Mouse (Mus musculus) forebrain, embryonic 13.5 days (tissue): ENCODE measurements at regions not wholly inside any gene's neighbourhood (a gene's known extent, or its start where the extent isn't known, plus 50 kb on each side); places are given as distances from the start of the nearest gene placed in this dataset.

Source experiments
- ATAC-seq: fragments of 200-750 bp; cut with Nextera tagmentation; 2 replicates; pipeline ENCODE4 v1.8.0; 2017
- H3K27ac ChIP-seq: fragments of 300-500 bp; sonication (generic); 2 replicates; pipeline ENCODE4 v1.5.1; 2015; ENCODE audit warnings: inconsistent platforms, mild to moderate bottlenecking, moderate library complexity
- H3K27me3 ChIP-seq: fragments of 300-500 bp; sonication (generic); 2 replicates; pipeline ENCODE4 v1.6.1; 2015; ENCODE audit warnings: mild to moderate bottlenecking, inconsistent platforms
- H3K36me3 ChIP-seq: fragments of 300-500 bp; sonication (generic); 2 replicates; pipeline ENCODE4 v1.6.1; 2015; ENCODE audit warnings: mild to moderate bottlenecking, inconsistent platforms; ENCODE audit not compliant: poor library complexity, severe bottlenecking
- H3K4me1 ChIP-seq: fragments of 300-500 bp; sonication (generic); 2 replicates; pipeline ENCODE4 v1.6.1; 2015; ENCODE audit warnings: inconsistent platforms
- H3K4me2 ChIP-seq: fragments of 300-500 bp; sonication (generic); 2 replicates; pipeline ENCODE4 v1.6.1; 2015; ENCODE audit warnings: inconsistent platforms, mild to moderate bottlenecking, moderate library complexity
- H3K4me3 ChIP-seq: fragments of 300-500 bp; sonication (generic); 2 replicates; pipeline ENCODE4 v1.5.1; 2015; ENCODE audit warnings: mild to moderate bottlenecking, inconsistent platforms
- H3K9ac ChIP-seq: fragments of 300-500 bp; sonication (generic); 2 replicates; pipeline ENCODE4 v1.6.1; 2015; ENCODE audit warnings: mild to moderate bottlenecking, inconsistent platforms
- H3K9me3 ChIP-seq: fragments of 300-500 bp; sonication (generic); replicated peaks from 2 replicates; pipeline ENCODE4 v1.6.1; 2016; ENCODE audit warnings: inconsistent platforms
- WGBS: fragments of 180-500 bp; shearing (Covaris S2); methylation state at CpG from one replicate; pipeline ENCODE4 v1.1.7; 2015; 5-methylcytosine and 5-hydroxymethylcytosine counted together

DNA sequence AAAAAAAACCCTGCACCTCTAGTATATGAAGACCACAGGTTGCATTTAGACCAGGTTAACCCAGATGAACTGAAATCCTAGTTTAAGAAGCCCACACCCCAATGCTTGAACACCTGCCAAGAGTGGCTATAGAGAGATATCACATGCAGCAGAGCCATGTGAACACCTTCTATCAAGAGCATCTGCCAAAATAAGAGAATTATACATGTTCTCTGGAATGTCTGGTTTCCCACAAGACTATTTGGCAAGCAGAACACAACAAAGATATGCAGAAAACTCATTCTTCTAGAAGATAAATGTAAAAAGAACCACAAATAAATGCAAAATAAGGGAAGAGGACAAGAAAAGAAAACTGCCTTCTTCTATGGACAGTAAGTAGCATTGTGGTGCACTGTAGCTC is 107.7 kb upstream of the Dab2 start:
- Histone ChIP-seq H3K36me3 (no peaks in the 10 kb centered on the region), H3K9ac (no peak overlapping the region), H3K27me3 (no peaks in the 10 kb centered on the region), H3K4me1 (no peaks in the 10 kb centered on the region), H3K9me3 (no peaks in the 10 kb centered on the region), H3K4me3 (no peak overlapping the region), H3K4me2 (no peak overlapping the region), H3K27ac (no peak overlapping the region)
- no peak for ATAC-seq

DNA sequence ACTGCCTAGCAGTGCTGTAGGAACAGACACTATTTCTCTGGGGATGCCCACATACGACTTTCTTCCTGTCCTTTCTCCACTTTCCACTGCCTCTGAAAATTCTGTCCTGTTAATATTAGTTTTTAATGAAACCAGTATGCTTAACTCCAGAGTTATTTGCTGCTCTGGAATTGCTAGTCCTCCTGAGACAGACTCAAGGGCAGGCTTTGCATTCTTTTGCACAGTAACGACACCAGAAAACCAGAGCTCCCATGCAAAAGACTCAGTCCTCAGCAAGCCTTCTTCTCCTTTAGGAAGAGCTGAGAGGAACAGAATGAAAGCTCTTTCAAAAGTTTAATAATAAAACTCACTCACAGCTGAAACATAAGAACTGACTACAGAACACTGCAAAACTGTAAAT is 92.3 kb upstream of the Dab2 start:
- Histone ChIP-seq H3K9ac (no peak overlapping the region), H3K4me1 (no peaks in the 10 kb centered on the region), H3K27me3 (no peaks in the 10 kb centered on the region), H3K4me2 (no peak overlapping the region), H3K36me3 (no peaks in the 10 kb centered on the region), H3K9me3 (no peaks in the 10 kb centered on the region), H3K4me3 (no peak overlapping the region), H3K27ac (no peak overlapping the region)
- ATAC-seq: no peak
- 84% methylated on average over 2 of the region's 2 CpGs for WGBS

DNA sequence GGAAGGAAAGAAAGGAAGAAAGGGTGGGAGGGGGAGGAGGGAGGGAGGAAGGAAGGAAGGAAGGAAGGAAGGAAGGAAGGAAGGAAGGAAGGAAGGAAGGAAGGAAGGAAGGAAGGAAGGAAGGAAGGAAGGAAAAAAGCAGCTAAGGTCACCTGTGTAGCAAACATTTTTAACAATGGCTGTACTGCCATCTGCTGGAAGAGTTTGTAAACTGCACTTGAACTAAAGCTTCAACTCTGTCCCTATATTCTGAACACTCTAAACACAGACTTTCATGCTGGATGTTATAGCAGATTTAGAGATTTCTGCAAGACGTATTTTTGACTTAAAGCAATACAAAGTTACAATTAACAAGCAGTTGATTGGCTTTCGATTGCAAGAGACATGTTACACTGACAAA is 90.3 kb upstream of the Dab2 start:
- WGBS: 13% methylated on average over 2 of the region's 2 CpGs
- no peak overlapping the region for H3K4me2 ChIP-seq
- H3K9ac ChIP-seq: no peak overlapping the region
- peak; percentile 77 for ATAC-seq
- H3K4me1 ChIP-seq: no peaks in the 10 kb centered on the region
- H3K27ac ChIP-seq: no peak overlapping the region
- H3K36me3 ChIP-seq: no peaks in the 10 kb centered on the region
- H3K9me3 ChIP-seq: no peaks in the 10 kb centered on the region
- no peak overlapping the region for H3K4me3 ChIP-seq
- no peaks in the 10 kb centered on the region for H3K27me3 ChIP-seq

DNA sequence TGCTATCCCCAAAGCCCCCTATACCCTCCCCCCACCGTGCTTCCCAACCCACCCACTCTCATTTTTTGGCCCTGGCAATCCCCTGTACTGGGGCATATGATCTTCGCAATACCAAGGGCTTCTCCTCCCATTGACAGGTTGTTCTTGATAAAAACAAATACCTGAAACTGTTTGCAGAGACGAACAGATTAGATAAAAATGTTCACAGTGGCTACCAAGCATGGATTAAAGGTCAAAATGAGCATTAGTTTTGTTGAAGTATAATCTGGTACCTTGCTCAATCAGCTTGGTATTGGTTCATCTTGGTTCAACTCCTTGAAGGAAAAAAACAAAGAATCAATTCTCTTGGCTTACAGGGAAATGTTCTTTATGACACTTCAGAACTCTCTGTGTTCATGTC is 81.5 kb upstream of the Dab2 start:
- Histone ChIP-seq H3K4me2 (no peak overlapping the region), H3K27me3 (no peaks in the 10 kb centered on the region), H3K9me3 (no peaks in the 10 kb centered on the region), H3K4me1 (no peaks in the 10 kb centered on the region), H3K27ac (no peak overlapping the region), H3K36me3 (no peaks in the 10 kb centered on the region), H3K9ac (no peak overlapping the region), H3K4me3 (no peak overlapping the region)
- 74% methylated on average over 3 of the region's 3 CpGs for WGBS
- no peak for ATAC-seq

DNA sequence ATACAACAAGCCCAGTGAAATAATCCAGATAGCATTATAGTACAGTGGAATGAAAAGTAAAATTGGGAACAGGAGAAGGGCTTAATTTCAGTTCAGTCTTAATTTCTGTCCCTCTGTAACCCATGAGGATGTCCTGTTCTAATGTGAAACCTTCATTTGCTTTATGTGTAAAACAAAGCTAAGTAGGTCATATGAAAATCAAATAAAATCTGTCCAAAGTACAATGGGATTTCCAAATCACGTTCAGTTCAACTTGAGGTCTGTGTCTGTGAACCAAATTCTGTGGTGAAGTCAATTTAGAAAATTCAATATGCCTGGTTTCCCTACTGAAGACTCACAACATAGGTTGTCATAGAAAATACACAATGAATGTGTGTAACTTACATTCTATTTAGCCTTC is 74.4 kb upstream of the Dab2 start:
- Histone ChIP-seq H3K9me3 (no peaks in the 10 kb centered on the region), H3K4me3 (no peak overlapping the region), H3K9ac (no peak overlapping the region), H3K4me2 (no peak overlapping the region), H3K4me1 (no peaks in the 10 kb centered on the region), H3K27ac (no peak overlapping the region), H3K27me3 (no peaks in the 10 kb centered on the region), H3K36me3 (no peaks in the 10 kb centered on the region)
- ATAC-seq: no peak
- 79% methylated on average over 1 of the region's 1 CpGs for WGBS

DNA sequence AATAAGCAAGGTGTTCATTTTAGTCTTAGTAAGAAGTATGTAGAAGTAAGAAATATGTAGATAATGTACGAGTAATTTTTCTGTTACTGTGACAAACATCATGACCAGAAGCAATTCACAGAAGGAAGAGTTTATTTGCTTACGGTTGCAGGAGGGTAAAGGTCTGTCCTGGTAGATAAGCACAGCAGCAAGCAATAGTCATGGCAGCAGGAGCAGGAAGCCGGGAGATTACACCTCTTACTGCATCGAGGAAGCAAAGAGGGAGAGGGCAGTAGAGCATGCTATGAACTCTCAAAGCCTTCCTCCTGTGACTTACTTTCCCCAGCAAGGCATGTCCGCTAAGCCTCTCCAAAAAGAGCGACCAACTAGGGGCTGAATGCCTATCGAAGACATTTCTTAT is 69.0 kb upstream of the Dab2 start:
- H3K4me1 ChIP-seq: peaks cover 6% of the 10 kb centered on the region

DNA sequence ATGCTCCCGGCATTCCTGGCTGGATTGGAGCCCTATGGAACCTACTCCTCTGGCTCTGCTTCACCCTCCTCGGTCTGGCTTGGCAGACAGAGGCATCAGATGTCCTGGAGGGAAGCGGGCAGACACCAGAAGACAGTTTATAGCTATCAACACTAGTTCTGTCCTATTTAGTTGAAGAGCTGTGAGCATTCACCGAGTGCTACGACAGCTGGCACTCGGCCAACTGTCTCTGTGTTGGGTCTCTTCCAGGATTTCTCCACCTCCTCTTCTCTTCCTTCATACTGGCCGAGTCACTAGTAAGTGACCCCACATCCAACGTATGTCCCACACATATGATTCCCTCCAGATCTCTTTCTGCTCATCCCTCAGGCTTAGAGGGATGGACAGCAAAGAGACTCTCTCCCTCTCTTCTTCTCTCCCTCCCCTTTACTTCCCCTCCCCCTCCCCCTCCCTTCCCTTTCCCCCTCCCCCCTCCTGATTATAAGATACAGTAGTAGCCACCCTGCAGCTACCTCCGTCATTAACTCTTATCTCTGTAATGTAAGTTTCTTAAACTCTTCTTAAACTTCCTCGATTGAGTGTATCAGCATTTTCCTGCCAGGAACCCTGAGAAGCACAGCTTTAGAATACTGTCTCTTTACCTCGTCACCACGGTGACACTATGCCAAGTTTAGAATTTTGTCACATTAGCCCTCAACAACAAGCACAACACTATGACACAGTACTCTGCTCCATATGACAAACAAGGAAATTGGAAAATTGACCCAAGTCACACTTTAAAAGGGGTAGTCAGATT is 68.1 kb upstream of the Dab2 start:
- Histone ChIP-seq H3K9me3 (no peaks in the 10 kb centered on the region), H3K4me3 (no peak overlapping the region), H3K27me3 (no peaks in the 10 kb centered on the region), H3K9ac (no peak overlapping the region), H3K4me1 (peaks cover 6% of the 10 kb centered on the region), H3K4me2 (no peak overlapping the region), H3K36me3 (no peaks in the 10 kb centered on the region), H3K27ac (no peak overlapping the region)
- 63% methylated on average over 12 of the region's 12 CpGs for WGBS
- 0 out of 2 replicates have a peak, but pooled peaks have one; percentile 36 for ATAC-seq

More for the DNA sequence above, 69.0 kb upstream of the Dab2 start:
- H3K27me3 ChIP-seq: no peaks in the 10 kb centered on the region
- H3K9ac ChIP-seq: no peak overlapping the region
- H3K4me2 ChIP-seq: no peak overlapping the region
- H3K27ac ChIP-seq: no peak overlapping the region
- WGBS: 91% methylated on average over 7 of the region's 7 CpGs
- no peaks in the 10 kb centered on the region for H3K36me3 ChIP-seq
- ATAC-seq: no peak
- no peaks in the 10 kb centered on the region for H3K9me3 ChIP-seq
- H3K4me3 ChIP-seq: no peak overlapping the region

DNA sequence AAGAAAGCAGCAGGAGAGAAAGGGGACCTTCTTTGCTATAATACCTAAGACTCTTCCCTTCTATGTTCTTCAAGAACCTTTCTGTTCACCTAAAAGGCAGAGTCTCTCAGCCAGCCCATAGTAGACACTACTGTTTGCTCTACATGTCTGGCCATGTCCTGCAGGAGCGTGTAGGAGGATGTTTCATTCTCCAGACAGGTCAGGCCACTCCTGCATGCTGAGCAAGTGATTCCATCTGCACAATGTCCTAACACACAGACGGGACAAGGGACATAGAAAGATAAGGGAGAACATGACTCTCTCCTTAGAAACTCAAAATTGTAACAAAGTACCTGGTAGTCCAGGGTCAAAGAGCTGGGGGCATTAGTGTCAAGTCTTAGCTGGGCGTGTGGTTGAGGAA is 66.0 kb upstream of the Dab2 start:
- ATAC-seq: no peak
- no peak overlapping the region for H3K27ac ChIP-seq
- H3K4me3 ChIP-seq: no peak overlapping the region
- H3K4me1 ChIP-seq: peaks cover 6% of the 10 kb centered on the region
- H3K36me3 ChIP-seq: no peaks in the 10 kb centered on the region
- H3K9me3 ChIP-seq: no peaks in the 10 kb centered on the region
- H3K9ac ChIP-seq: no peak overlapping the region
- no peak overlapping the region for H3K4me2 ChIP-seq
- 80% methylated on average over 3 of the region's 3 CpGs for WGBS
- H3K27me3 ChIP-seq: no peaks in the 10 kb centered on the region

DNA sequence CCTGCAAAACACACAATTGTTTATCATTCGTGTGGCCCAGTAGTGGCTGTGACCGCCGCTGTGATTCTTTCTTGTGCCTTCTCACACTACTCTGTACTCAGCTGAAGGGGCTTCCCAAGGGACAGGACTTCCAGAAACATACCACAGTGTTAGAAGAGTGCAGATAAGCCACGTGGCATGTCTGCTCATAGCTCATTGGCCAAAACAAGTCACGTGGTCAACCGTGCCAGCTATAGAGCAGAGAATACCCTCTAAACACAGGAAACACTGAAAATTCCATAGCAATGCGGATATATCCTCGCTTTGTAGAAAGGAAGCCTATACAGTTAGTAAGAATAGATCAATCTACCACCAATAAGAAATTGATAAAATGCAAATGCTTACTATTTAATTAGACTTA is 63.0 kb upstream of the Dab2 start:
- Histone ChIP-seq H3K27ac (no peak overlapping the region), H3K27me3 (no peaks in the 10 kb centered on the region), H3K4me2 (no peak overlapping the region), H3K36me3 (no peaks in the 10 kb centered on the region), H3K9ac (no peak overlapping the region), H3K4me1 (no peaks in the 10 kb centered on the region), H3K4me3 (no peak overlapping the region), H3K9me3 (no peaks in the 10 kb centered on the region)
- ATAC-seq: no peak
- WGBS: 90% methylated on average over 8 of the region's 8 CpGs

DNA sequence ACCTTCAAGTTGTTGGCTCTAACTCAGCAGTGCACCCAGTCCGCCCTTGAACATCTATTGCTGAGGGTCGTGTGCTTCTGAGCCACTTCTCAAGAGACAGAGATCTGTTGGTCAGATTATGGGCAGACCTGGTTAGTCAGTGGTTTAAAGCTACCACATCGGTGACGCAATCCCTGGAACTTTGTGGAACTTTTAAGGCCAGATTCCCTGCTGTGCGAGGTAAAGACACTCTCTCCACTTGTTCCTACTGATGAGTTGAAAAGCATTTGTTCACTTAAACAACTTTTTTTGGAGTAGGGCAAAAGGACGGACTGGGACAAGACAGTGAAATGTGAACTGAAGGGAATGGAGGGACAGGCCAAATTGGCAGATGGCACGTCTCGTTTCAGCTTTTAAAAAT is 61.9 kb upstream of the Dab2 start:
- Histone ChIP-seq H3K9ac (no peak overlapping the region), H3K4me2 (no peak overlapping the region), H3K36me3 (no peaks in the 10 kb centered on the region), H3K4me3 (no peak overlapping the region), H3K4me1 (no peaks in the 10 kb centered on the region), H3K27me3 (no peaks in the 10 kb centered on the region), H3K9me3 (no peaks in the 10 kb centered on the region), H3K27ac (no peak overlapping the region)
- 70% methylated on average over 8 of the region's 8 CpGs for WGBS
- no peak for ATAC-seq

DNA sequence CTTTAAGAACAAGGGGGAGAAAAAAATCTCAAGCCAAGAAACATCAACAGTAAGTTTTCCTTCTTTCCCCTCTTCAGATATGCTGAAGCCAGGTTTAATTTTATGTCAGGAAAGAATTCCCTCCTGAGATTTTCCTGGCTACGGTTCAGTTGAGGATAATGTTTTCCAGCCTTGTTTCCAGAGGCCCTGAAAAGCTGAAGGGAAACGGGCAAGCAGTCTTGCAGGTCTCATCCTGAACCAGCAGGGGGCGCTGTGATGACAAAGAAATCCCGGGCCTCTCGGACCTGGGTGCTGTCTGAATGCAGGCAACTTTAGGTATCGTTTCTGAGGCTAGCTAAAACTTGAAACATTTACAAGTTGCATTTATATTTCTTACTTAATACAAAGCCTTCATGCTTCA is 61.5 kb upstream of the Dab2 start:
- no peak overlapping the region for H3K9ac ChIP-seq
- no peaks in the 10 kb centered on the region for H3K27me3 ChIP-seq
- H3K4me2 ChIP-seq: no peak overlapping the region
- ATAC-seq: peak; percentile 79
- no peaks in the 10 kb centered on the region for H3K9me3 ChIP-seq
- H3K27ac ChIP-seq: no peak overlapping the region
- H3K4me3 ChIP-seq: no peak overlapping the region
- H3K36me3 ChIP-seq: no peaks in the 10 kb centered on the region
- 8% methylated on average over 6 of the region's 6 CpGs for WGBS
- H3K4me1 ChIP-seq: no peaks in the 10 kb centered on the region

DNA sequence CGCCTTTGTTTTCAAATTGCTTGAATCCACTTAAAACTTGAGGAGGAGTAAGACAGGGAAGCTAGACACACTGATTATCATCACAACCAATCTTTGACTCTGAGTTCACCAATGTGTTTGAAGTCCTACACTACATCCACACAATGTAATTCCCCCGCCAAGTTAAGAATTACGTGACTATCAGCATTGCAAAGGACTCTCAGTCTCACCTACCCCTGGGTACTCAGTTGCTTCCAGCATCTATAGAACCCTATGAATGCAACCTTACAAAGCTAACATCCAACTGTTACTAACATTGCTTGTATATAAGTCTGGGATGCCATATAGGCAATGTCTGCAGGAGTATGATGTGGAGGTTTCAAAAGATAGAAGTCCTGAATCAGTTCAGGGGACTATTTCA is 60.8 kb upstream of the Dab2 start:
- H3K27me3 ChIP-seq: no peaks in the 10 kb centered on the region
- no peak overlapping the region for H3K4me3 ChIP-seq
- 95% methylated on average over 3 of the region's 3 CpGs for WGBS
- H3K27ac ChIP-seq: no peak overlapping the region
- no peaks in the 10 kb centered on the region for H3K9me3 ChIP-seq
- ATAC-seq: no peak
- no peak overlapping the region for H3K4me2 ChIP-seq
- no peak overlapping the region for H3K9ac ChIP-seq
- H3K36me3 ChIP-seq: no peaks in the 10 kb centered on the region
- no peaks in the 10 kb centered on the region for H3K4me1 ChIP-seq

DNA sequence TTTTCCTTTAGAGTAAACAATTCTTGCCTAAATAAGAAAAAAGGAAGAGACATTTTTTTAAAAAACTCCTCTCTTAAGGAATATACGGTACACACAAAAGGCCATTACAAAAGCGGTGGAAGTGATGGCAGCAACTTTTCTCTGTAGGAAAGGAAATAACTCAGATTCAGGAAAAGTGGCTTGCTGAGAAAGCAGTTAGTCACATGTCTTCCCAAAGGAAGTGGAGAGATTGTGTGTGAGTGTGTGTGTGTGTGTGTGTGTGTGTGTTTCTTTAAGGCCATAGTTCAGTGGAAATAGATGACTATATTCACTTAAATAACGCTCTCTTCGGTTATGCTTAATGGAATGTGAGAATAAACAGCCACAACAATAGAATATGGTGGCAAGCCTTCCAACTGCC is 57.5 kb upstream of the Dab2 start:
- WGBS: 91% methylated on average over 4 of the region's 4 CpGs
- Histone ChIP-seq H3K4me1 (peaks cover 14% of the 10 kb centered on the region), H3K36me3 (no peaks in the 10 kb centered on the region), H3K9ac (no peak overlapping the region), H3K4me3 (no peak overlapping the region), H3K27me3 (no peaks in the 10 kb centered on the region), H3K9me3 (no peaks in the 10 kb centered on the region), H3K4me2 (no peak overlapping the region), H3K27ac (no peak overlapping the region)
- ATAC-seq: no peak
